Mouse (Mus musculus) G1E-ER4 (cell line): ENCODE results near the gene Hspa5. TPM values are rescaled to one million over a fixed set of nuclear protein-coding genes. Genes with fewer than 3 reads are reported as not detected.

Experiments
- GATA1 ChIP-seq: IDR thresholded peaks from one replicate; pipeline ENCODE4 v1.8.0; 2012; ENCODE audit warnings: low read length, inconsistent platforms
- polyA plus RNA-seq: library from polyadenylated mRNA; stranded (reverse); fragments of >175 nt; gene quantifications from 2 replicates; pipeline ENCODE4 v1.2.3, GENCODE M21; 2012

Hspa5 gene
- 91.1 and 123 TPM in 2 replicates for polyA plus RNA-seq

- no peak for TF ChIP-seq GATA1
These were observed at the start of gene Hspa5 for GRCm38 (mm10) chr2:34771368-34772226. Gene Hspa5, plus strand, starts transcription at chr2:34771970.

GRCm38 (mm10) chr2:34725269-34725668 is 46.5 kb upstream of the Hspa5 start:
- TF ChIP-seq GATA1: no peak

- no peak for TF ChIP-seq GATA1
These were observed 44.6 kb upstream of the Hspa5 start for GRCm38 (mm10) chr2:34727045-34727728.

- TF ChIP-seq GATA1: no peak
These were observed 35.1 kb upstream of the Hspa5 start for GRCm38 (mm10) chr2:34736626-34737025.

- TF ChIP-seq GATA1: no peak
These were observed 33.9 kb upstream of the Hspa5 start for GRCm38 (mm10) chr2:34737911-34738310.

GRCm38 (mm10) chr2:34739684-34740391 is 31.9 kb upstream of the Hspa5 start:
- TF ChIP-seq GATA1: no peak

GRCm38 (mm10) chr2:34741390-34742159 is 30.2 kb upstream of the Hspa5 start:
- no peak for TF ChIP-seq GATA1

GRCm38 (mm10) chr2:34742675-34743074 is 29.1 kb upstream of the Hspa5 start:
- no peak for TF ChIP-seq GATA1

GRCm38 (mm10) chr2:34744476-34744875 is 27.3 kb upstream of the Hspa5 start:
- TF ChIP-seq GATA1: no peak

GRCm38 (mm10) chr2:34745673-34746072 is 26.1 kb upstream of the Hspa5 start:
- TF ChIP-seq GATA1: no peak

- TF ChIP-seq GATA1: no peak
These were observed 23.3 kb upstream of the Hspa5 start for GRCm38 (mm10) chr2:34748479-34748878.

GRCm38 (mm10) chr2:34750245-34750644 is 21.5 kb upstream of the Hspa5 start:
- TF ChIP-seq GATA1: no peak

- no peak for TF ChIP-seq GATA1
These were observed 17.8 kb upstream of the Hspa5 start for GRCm38 (mm10) chr2:34753811-34754550.

- no peak for TF ChIP-seq GATA1
These were observed 17.0 kb upstream of the Hspa5 start, which contains the start of gene Gapvd1 for GRCm38 (mm10) chr2:34754551-34755358. Gene Gapvd1, minus strand, starts transcription at chr2:34755232.
